Mouse (Mus musculus) kidney, embryonic 16.5 days (tissue): Measurements from ENCODE around the gene Incenp. TPM values are rescaled to one million over a fixed set of nuclear protein-coding genes. Genes with fewer than 3 reads are reported as not detected.
"Not testable (repeated sequence)": the region's sequence is repeated elsewhere in the genome, so short reads cannot be mapped to it uniquely, and the experiment has no call there.

ENCODE experiments used
- ATAC-seq: fragments of 200-750 bp; cut with Nextera tagmentation; 2 replicates; pipeline ENCODE4 v1.8.0; 2017; ENCODE audit warnings: moderate TSS enrichment; ENCODE audit not compliant: low FRiP score, low TSS enrichment
- H3K27ac ChIP-seq: fragments of 300-500 bp; sonication (generic); 2 replicates; pipeline ENCODE4 v1.5.1; 2014; ENCODE audit warnings: low read length
- H3K27me3 ChIP-seq: fragments of 300-500 bp; sonication (generic); 2 replicates; pipeline ENCODE4 v1.6.1; 2014; ENCODE audit warnings: low read length, control low read depth, mixed read lengths; ENCODE audit not compliant: insufficient read depth
- H3K36me3 ChIP-seq: fragments of 300-500 bp; sonication (generic); 2 replicates; pipeline ENCODE4 v1.6.1; 2014; ENCODE audit warnings: low read length, control low read depth, mixed read lengths; ENCODE audit not compliant: insufficient read depth
- H3K4me1 ChIP-seq: fragments of 300-500 bp; sonication (generic); 2 replicates; pipeline ENCODE4 v1.6.1; 2014; ENCODE audit warnings: low read length, control low read depth, mixed read lengths; ENCODE audit not compliant: insufficient read depth
- H3K4me2 ChIP-seq: fragments of 300-500 bp; sonication (generic); replicated peaks from 2 replicates; pipeline ENCODE4 v1.6.1; 2014; ENCODE audit warnings: low read depth, low read length
- H3K4me3 ChIP-seq: fragments of 300-500 bp; sonication (generic); 2 replicates; pipeline ENCODE4 v1.5.1; 2014; ENCODE audit warnings: mild to moderate bottlenecking, low read length
- H3K9ac ChIP-seq: fragments of 300-500 bp; sonication (generic); replicated peaks from 2 replicates; pipeline ENCODE4 v1.6.1; 2014; ENCODE audit warnings: low read length
- H3K9me3 ChIP-seq: fragments of 300-500 bp; sonication (generic); 2 replicates; pipeline ENCODE4 v1.6.1; 2016; ENCODE audit warnings: low read length, control low read depth
- WGBS: fragments of 180-500 bp; shearing (Covaris S2); extraction: QIAGEN DNeasy Blood & Tissue Kit; methylation state at CpG from one replicate; pipeline ENCODE4 v1.1.7; 2014; 5-methylcytosine and 5-hydroxymethylcytosine counted together
- polyA plus RNA-seq: library from polyadenylated mRNA; unstranded; fragments of >200 nt; fragmentation: Nextera tagmentation; extraction: Ambion mirVana; gene quantifications from 2 replicates; pipeline ENCODE4 v1.2.1, GENCODE M21; 2015

Incenp gene
- polyA plus RNA-seq, 1 experiment from 2014 or later, result 99.9 TPM

GRCm38 (mm10) chr19:9920835-9921784, 21.8 kb upstream of the Incenp start:
- peaks cover 14% of the 10 kb centered on the region for H3K4me1 ChIP-seq
- H3K4me3 ChIP-seq, result no peak overlapping the region
- ATAC-seq, result peak; percentile 53; the same call in 1 of the 2 replicates
- H3K9ac ChIP-seq, result no peak overlapping the region
- H3K36me3 ChIP-seq, result no peaks in the 10 kb centered on the region
- H3K27ac ChIP-seq, result no peak overlapping the region
- no peak overlapping the region for H3K4me2 ChIP-seq
- H3K27me3 ChIP-seq, result no peaks in the 10 kb centered on the region
- 30% methylated on average over 13 of the region's 13 CpGs for WGBS
- H3K9me3 ChIP-seq, result no peaks in the 10 kb centered on the region

GRCm38 (mm10) chr19:9918176-9918861, 19.0 kb upstream of the Incenp start:
- no peak for ATAC-seq
- 51% methylated on average over 9 of the region's 9 CpGs for WGBS
- Histone ChIP-seq H3K4me1 (peaks cover 7% of the 10 kb centered on the region; the same call in 1 of the 2 replicates), H3K36me3 (no peaks in the 10 kb centered on the region), H3K9me3 (no peaks in the 10 kb centered on the region), H3K27ac (no peak overlapping the region), H3K9ac (no peak overlapping the region), H3K4me2 (no peak overlapping the region), H3K4me3 (no peak overlapping the region), H3K27me3 (no peaks in the 10 kb centered on the region)

- 82% methylated on average over 3 of the region's 4 CpGs for WGBS
- ATAC-seq, result no peak
- no peak overlapping the region for H3K9ac ChIP-seq
- H3K4me1 ChIP-seq, result peaks cover 7% of the 10 kb centered on the region; the same call in 1 of the 2 replicates
- H3K27ac ChIP-seq, result no peak overlapping the region
- no peak overlapping the region for H3K4me3 ChIP-seq
- H3K36me3 ChIP-seq, result no peaks in the 10 kb centered on the region
- no peaks in the 10 kb centered on the region for H3K9me3 ChIP-seq
- no peak overlapping the region for H3K4me2 ChIP-seq
- H3K27me3 ChIP-seq, result no peaks in the 10 kb centered on the region
These were observed 18.4 kb upstream of the Incenp start for GRCm38 (mm10) chr19:9917727-9918126.

GRCm38 (mm10) chr19:9915935-9916334, 16.6 kb upstream of the Incenp start:
- no peak overlapping the region for H3K27ac ChIP-seq
- H3K4me3 ChIP-seq, result no peak overlapping the region
- WGBS, result 0% methylated on average over 1 of the region's 1 CpGs
- no peaks in the 10 kb centered on the region for H3K9me3 ChIP-seq
- no peak for ATAC-seq
- H3K9ac ChIP-seq, result no peak overlapping the region
- H3K36me3 ChIP-seq, result no peaks in the 10 kb centered on the region
- H3K4me1 ChIP-seq, result no peaks in the 10 kb centered on the region
- no peaks in the 10 kb centered on the region for H3K27me3 ChIP-seq
- no peak overlapping the region for H3K4me2 ChIP-seq

GRCm38 (mm10) chr19:9914346-9914745, 15.0 kb upstream of the Incenp start:
- Histone ChIP-seq H3K9me3 (no peaks in the 10 kb centered on the region), H3K4me1 (no peaks in the 10 kb centered on the region), H3K36me3 (no peaks in the 10 kb centered on the region), H3K9ac (no peak overlapping the region), H3K4me2 (no peak overlapping the region), H3K4me3 (no peak overlapping the region), H3K27ac (no peak overlapping the region), H3K27me3 (no peaks in the 10 kb centered on the region)
- WGBS, result 84% methylated on average over 3 of the region's 3 CpGs
- ATAC-seq, result no peak

GRCm38 (mm10) chr19:9913784-9914183, 14.4 kb upstream of the Incenp start:
- ATAC-seq, result no peak
- Histone ChIP-seq H3K27me3 (no peaks in the 10 kb centered on the region), H3K36me3 (no peaks in the 10 kb centered on the region), H3K4me1 (no peaks in the 10 kb centered on the region), H3K4me3 (no peak overlapping the region), H3K4me2 (no peak overlapping the region), H3K9me3 (no peaks in the 10 kb centered on the region), H3K27ac (no peak overlapping the region), H3K9ac (no peak overlapping the region)
- WGBS, result 86% methylated on average over 5 of the region's 5 CpGs

- Histone ChIP-seq H3K4me1 (no peaks in the 10 kb centered on the region), H3K9ac (peak overlapping the region; percentile 37; the same call in 1 of the 2 replicates), H3K36me3 (no peaks in the 10 kb centered on the region), H3K4me3 (no peak overlapping the region), H3K27me3 (no peaks in the 10 kb centered on the region), H3K27ac (no peak overlapping the region), H3K4me2 (peak overlapping the region; percentile 22; the same call in 1 of the 2 replicates), H3K9me3 (no peaks in the 10 kb centered on the region)
- ATAC-seq, result peak; percentile 54; the same call in 1 of the 2 replicates
- 7% methylated on average over 6 of the region's 6 CpGs for WGBS
These were observed 12.0 kb upstream of the Incenp start for GRCm38 (mm10) chr19:9911314-9911754.

- Histone ChIP-seq H3K4me2 (no peak overlapping the region), H3K27me3 (no peaks in the 10 kb centered on the region), H3K9ac (no peak overlapping the region), H3K4me3 (no peak overlapping the region), H3K36me3 (no peaks in the 10 kb centered on the region), H3K9me3 (no peaks in the 10 kb centered on the region), H3K27ac (no peak overlapping the region), H3K4me1 (no peaks in the 10 kb centered on the region)
- WGBS, result 79% methylated on average over 5 of the region's 5 CpGs
- no peak for ATAC-seq
These were observed 10.0 kb upstream of the Incenp start for GRCm38 (mm10) chr19:9909351-9909750.

- 98% methylated on average over 2 of the region's 2 CpGs for WGBS
- not testable (repeated sequence) for H3K9ac ChIP-seq, H3K36me3 ChIP-seq, H3K27ac ChIP-seq, H3K4me3 ChIP-seq, ATAC-seq, H3K9me3 ChIP-seq, H3K27me3 ChIP-seq, H3K4me2 ChIP-seq
- H3K4me1 ChIP-seq, result peaks cover 25% of the 10 kb centered on the region
These were observed 1.3 kb upstream of the Incenp start for GRCm38 (mm10) chr19:9900696-9901095.
